Mouse (Mus musculus) heart, embryonic 12.5 days (tissue): ENCODE measurements around the gene Slc22a23. TPM values are rescaled to one million over a fixed set of nuclear protein-coding genes. Genes with fewer than 3 reads are reported as not detected.

Source experiments
- ATAC-seq: fragments of 200-750 bp; cut with Nextera tagmentation; 2 replicates; pipeline ENCODE4 v1.8.0; 2017; ENCODE audit warnings: moderate TSS enrichment, moderate library complexity; ENCODE audit not compliant: insufficient number of reproducible peaks, low FRiP score
- H3K27ac ChIP-seq: fragments of 300-500 bp; sonication (generic); 2 replicates; pipeline ENCODE4 v1.5.1; 2016; ENCODE audit warnings: mild to moderate bottlenecking, moderate library complexity; ENCODE audit not compliant: poor library complexity, severe bottlenecking
- H3K27me3 ChIP-seq: fragments of 300-500 bp; sonication (generic); replicated peaks from 2 replicates; pipeline ENCODE4 v1.6.1; 2016; ENCODE audit warnings: mild to moderate bottlenecking, moderate library complexity
- H3K36me3 ChIP-seq: fragments of 300-500 bp; sonication (generic); 2 replicates; pipeline ENCODE4 v1.6.1; 2016; ENCODE audit warnings: mild to moderate bottlenecking, moderate library complexity
- H3K4me1 ChIP-seq: fragments of 300-500 bp; sonication (generic); replicated peaks from 2 replicates; pipeline ENCODE4 v1.6.1; 2016; ENCODE audit warnings: mild to moderate bottlenecking
- H3K4me2 ChIP-seq: fragments of 300-500 bp; sonication (generic); 2 replicates; pipeline ENCODE4 v1.6.1; 2016; ENCODE audit warnings: mild to moderate bottlenecking, moderate library complexity
- H3K4me3 ChIP-seq: fragments of 300-500 bp; sonication (generic); 2 replicates; pipeline ENCODE4 v1.5.1; 2016; ENCODE audit warnings: mild to moderate bottlenecking
- H3K9ac ChIP-seq: fragments of 300-500 bp; sonication (generic); 2 replicates; pipeline ENCODE4 v1.6.1; 2016; ENCODE audit warnings: mild to moderate bottlenecking, moderate library complexity
- H3K9me3 ChIP-seq: fragments of 300-500 bp; sonication (generic); replicated peaks from 2 replicates; pipeline ENCODE4 v1.6.1; 2016; ENCODE audit warnings: mild to moderate bottlenecking, moderate library complexity
- WGBS: fragments of 180-500 bp; shearing (Covaris S2); methylation state at CpG from one replicate; pipeline ENCODE4 v1.1.7; 2016; 5-methylcytosine and 5-hydroxymethylcytosine counted together
- polyA plus RNA-seq: library from polyadenylated mRNA; unstranded; fragments of >200 nt; fragmentation: Nextera tagmentation; extraction: Ambion mirVana; gene quantifications from 2 replicates; pipeline ENCODE4 v1.2.1, GENCODE M21; 2016

The Slc22a23 gene
- polyA plus RNA-seq, 1 experiment from 2014 or later = 10.0 TPM

GRCm38 (mm10) chr13:34156840-34157185 lies 188.2 kb downstream of the Slc22a23 start:
- Histone ChIP-seq H3K27me3 (no peaks in the 10 kb centered on the region), H3K27ac (peak overlapping the region; percentile 56), H3K9ac (no peak overlapping the region), H3K4me1 (peaks cover 37% of the 10 kb centered on the region), H3K4me2 (no peak overlapping the region; the same call in 1 of the 2 replicates), H3K9me3 (no peaks in the 10 kb centered on the region), H3K4me3 (no peak overlapping the region), H3K36me3 (no peaks in the 10 kb centered on the region)
- WGBS = 70% methylated on average over 2 of the region's 2 CpGs
- no peak for ATAC-seq

GRCm38 (mm10) chr13:34156133-34156839 lies 188.7 kb downstream of the Slc22a23 start:
- Histone ChIP-seq H3K36me3 (no peaks in the 10 kb centered on the region), H3K4me2 (no peak overlapping the region; the same call in 1 of the 2 replicates), H3K4me1 (peaks cover 37% of the 10 kb centered on the region), H3K27ac (peak overlapping the region; percentile 56), H3K9me3 (no peaks in the 10 kb centered on the region), H3K9ac (no peak overlapping the region), H3K27me3 (no peaks in the 10 kb centered on the region), H3K4me3 (no peak overlapping the region)
- ATAC-seq = peak; percentile 46
- WGBS = 50% methylated on average over 8 of the region's 8 CpGs

DNA sequence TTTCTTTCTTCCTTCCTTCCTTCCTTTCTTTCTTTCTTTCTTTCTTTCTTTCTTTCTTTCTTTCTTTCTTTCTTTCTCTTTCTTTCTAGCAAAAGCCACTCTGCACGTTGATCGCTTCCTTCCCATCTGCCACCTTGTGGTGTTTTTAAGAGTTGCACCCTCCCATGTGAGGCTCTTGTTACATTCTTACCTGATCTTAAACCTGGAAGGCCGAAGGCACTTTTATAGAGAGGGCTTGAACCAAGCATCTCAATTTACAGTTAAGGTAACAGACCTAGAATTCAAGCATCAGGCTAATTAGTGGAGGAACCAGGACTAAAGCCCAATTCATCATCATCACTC lies 190.1 kb downstream of the Slc22a23 start:
- Histone ChIP-seq H3K9ac (no peak overlapping the region), H3K9me3 (no peaks in the 10 kb centered on the region), H3K27me3 (no peaks in the 10 kb centered on the region), H3K36me3 (no peaks in the 10 kb centered on the region), H3K4me1 (peaks cover 46% of the 10 kb centered on the region), H3K27ac (no peak overlapping the region; the same call in 1 of the 2 replicates), H3K4me2 (peak overlapping the region; percentile 46; the same call in 1 of the 2 replicates), H3K4me3 (no peak overlapping the region)
- no peak for ATAC-seq
- WGBS = 35% methylated on average over 3 of the region's 3 CpGs

GRCm38 (mm10) chr13:34154217-34154930 lies 190.6 kb downstream of the Slc22a23 start:
- Histone ChIP-seq H3K27me3 (no peaks in the 10 kb centered on the region), H3K9me3 (no peaks in the 10 kb centered on the region), H3K4me2 (peak overlapping the region; percentile 46; the same call in 1 of the 2 replicates), H3K4me1 (peaks cover 51% of the 10 kb centered on the region), H3K4me3 (no peak overlapping the region), H3K27ac (no peak overlapping the region; the same call in 1 of the 2 replicates), H3K9ac (no peak overlapping the region), H3K36me3 (no peaks in the 10 kb centered on the region)
- WGBS = 47% methylated on average over 13 of the region's 13 CpGs
- ATAC-seq = no peak; the same call in 1 of the 2 replicates

DNA sequence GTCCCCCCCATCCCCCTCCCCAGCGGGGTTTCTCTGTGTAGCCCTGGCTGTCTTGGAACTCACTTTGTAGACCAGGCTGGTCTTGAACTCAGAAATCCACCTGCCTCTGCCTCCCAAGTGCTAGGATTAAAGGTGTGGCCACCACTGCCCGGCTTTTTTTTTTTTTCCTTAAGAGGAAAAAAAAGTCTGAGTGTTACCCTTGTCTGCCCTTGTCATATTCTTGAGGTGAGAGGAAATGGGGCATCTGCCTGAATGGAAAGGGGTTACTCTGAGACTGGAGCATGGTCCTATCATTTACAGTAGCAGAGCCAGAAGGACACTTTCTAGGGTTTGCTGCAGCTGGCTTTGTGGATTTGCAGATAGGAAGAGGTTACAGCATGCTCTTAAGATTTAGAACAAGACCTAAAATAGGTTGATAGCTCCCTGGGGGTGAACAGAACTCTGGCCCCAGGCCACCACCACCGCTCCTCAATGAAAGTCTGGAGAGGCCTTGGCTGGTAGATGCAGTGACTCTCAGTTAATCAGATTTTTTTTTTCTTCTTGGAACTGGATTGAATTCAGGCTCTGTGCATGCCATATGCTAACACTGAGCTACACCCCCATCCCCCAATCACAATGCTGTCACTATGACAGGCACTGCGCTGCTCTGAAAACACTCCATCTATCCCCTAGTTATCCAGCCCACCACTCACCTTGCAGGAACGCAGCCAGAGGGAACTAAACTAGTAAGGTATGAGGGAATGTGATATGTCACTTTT lies 191.5 kb downstream of the Slc22a23 start:
- WGBS = 65% methylated on average over 5 of the region's 5 CpGs
- no peaks in the 10 kb centered on the region for H3K9me3 ChIP-seq
- no peak overlapping the region for H3K9ac ChIP-seq
- H3K4me3 ChIP-seq = no peak overlapping the region
- 0 out of 2 replicates have a peak overlapping the region, but pooled peaks have one; percentile 23 for H3K27ac ChIP-seq
- no peaks in the 10 kb centered on the region for H3K27me3 ChIP-seq
- ATAC-seq = no peak
- no peaks in the 10 kb centered on the region for H3K36me3 ChIP-seq
- H3K4me2 ChIP-seq = no peak overlapping the region
- H3K4me1 ChIP-seq = peaks cover 56% of the 10 kb centered on the region

DNA sequence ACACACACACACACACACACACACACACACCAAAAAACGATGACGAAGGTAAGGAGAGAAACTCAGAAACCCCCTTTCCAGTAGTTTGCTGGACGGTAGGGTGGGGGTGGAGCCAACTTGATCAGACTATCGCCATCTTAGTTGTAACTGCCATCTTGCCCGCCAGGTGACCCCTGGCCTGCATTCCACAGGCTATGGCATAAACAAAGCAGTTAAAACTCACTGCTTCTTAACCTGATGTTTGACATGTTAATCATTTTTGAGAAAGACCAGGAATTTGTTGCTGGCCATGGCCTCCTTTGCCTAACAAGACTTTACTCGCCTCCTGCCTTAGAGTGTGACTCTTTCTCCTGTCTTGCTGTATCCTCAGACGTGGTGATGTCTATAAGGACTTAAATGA lies 192.3 kb downstream of the Slc22a23 start:
- no peak overlapping the region for H3K9ac ChIP-seq
- H3K27ac ChIP-seq = no peak overlapping the region
- no peak overlapping the region for H3K4me3 ChIP-seq
- 61% methylated on average over 7 of the region's 7 CpGs for WGBS
- no peaks in the 10 kb centered on the region for H3K27me3 ChIP-seq
- H3K36me3 ChIP-seq = no peaks in the 10 kb centered on the region
- H3K4me2 ChIP-seq = no peak overlapping the region
- no peaks in the 10 kb centered on the region for H3K9me3 ChIP-seq
- H3K4me1 ChIP-seq = peaks cover 63% of the 10 kb centered on the region
- no peak for ATAC-seq

DNA sequence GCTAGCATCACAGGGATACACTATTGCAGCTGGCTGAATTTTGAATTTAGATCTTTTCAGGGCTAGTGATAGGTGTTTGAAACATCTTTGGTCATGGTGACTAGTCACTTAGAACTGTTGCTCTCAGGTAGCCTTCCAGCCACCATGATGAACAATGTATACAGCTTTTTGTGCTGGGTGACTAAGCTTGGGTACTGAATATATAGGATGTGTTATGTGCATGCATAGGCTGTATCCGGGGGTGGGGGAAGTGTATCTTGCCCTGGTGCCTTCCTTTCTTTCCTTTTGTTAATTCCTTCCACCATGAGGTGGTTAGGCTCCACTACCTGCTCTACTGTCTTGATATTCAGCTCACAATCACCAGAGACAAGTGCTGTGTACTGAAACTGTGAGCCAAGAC lies 193.6 kb downstream of the Slc22a23 start:
- WGBS = 77% methylated on average over 1 of the region's 1 CpGs
- H3K9ac ChIP-seq = no peak overlapping the region
- no peaks in the 10 kb centered on the region for H3K27me3 ChIP-seq

GRCm38 (mm10) chr13:34150271-34151027 lies 194.5 kb downstream of the Slc22a23 start:
- ATAC-seq = peak; percentile 16; the same call in 1 of the 2 replicates

More for the DNA sequence above, 193.6 kb downstream of the Slc22a23 start:
- no peaks in the 10 kb centered on the region for H3K9me3 ChIP-seq
- no peak overlapping the region for H3K4me3 ChIP-seq
- H3K36me3 ChIP-seq = no peaks in the 10 kb centered on the region
- no peak overlapping the region for H3K27ac ChIP-seq
- no peak for ATAC-seq
- H3K4me2 ChIP-seq = no peak overlapping the region
- peaks cover 55% of the 10 kb centered on the region for H3K4me1 ChIP-seq

DNA sequence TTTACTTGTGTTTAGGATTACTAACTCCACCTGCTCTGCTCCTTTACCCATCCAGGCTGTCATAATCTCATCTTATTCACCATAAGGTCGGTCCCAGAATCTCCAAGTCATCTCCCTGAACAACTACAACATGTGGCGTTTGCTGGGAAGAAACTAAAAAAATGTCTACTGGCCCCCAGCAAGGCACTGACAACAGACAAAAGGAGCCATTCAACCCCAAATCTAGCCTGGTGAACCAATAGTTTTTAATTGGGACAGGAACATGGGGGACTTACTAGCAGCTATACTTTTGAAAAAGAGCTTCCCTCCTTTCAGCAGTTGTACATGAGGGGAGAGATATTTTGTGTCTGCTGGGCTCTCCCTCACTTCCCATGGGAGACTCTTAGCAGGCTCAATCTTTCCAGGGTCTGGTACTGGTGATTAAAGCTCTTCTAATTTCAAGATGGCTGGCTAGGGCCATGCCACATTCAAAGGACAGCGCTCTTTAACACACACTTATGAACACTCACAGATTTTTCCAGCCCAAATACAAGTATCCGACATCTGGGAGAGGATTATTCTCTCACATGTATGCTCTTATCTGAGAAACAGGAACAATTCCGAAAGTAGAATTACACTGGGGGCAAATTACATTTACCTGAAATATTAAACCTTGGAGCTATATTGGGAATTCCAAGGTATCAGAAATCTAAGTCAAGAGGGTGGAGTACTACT lies 195.4 kb downstream of the Slc22a23 start:
- peak overlapping the region; percentile 70 for H3K4me2 ChIP-seq
- peak overlapping the region; percentile 13; the same call in 1 of the 2 replicates for H3K9ac ChIP-seq
- no peaks in the 10 kb centered on the region for H3K27me3 ChIP-seq
- H3K4me3 ChIP-seq = peak overlapping the region; percentile 37
- no peak for ATAC-seq
- H3K27ac ChIP-seq = peak overlapping the region; percentile 61
- WGBS = 41% methylated on average over 5 of the region's 5 CpGs
- H3K36me3 ChIP-seq = no peaks in the 10 kb centered on the region
- H3K4me1 ChIP-seq = peaks cover 46% of the 10 kb centered on the region
- H3K9me3 ChIP-seq = no peaks in the 10 kb centered on the region

More at GRCm38 (mm10) chr13:34150271-34151027, 194.5 kb downstream of the Slc22a23 start:
- H3K36me3 ChIP-seq = no peaks in the 10 kb centered on the region
- WGBS = 7% methylated on average over 19 of the region's 19 CpGs
- H3K4me1 ChIP-seq = peaks cover 47% of the 10 kb centered on the region
- H3K27me3 ChIP-seq = no peaks in the 10 kb centered on the region
- H3K4me2 ChIP-seq = peak overlapping the region; percentile 70
- no peaks in the 10 kb centered on the region for H3K9me3 ChIP-seq
- peak overlapping the region; percentile 36; the same call in 1 of the 2 replicates for H3K9ac ChIP-seq
- H3K4me3 ChIP-seq = peak overlapping the region; percentile 34
- peak overlapping the region; percentile 36 for H3K27ac ChIP-seq

GRCm38 (mm10) chr13:34148767-34149392 lies 196.1 kb downstream of the Slc22a23 start:
- Histone ChIP-seq H3K9me3 (no peaks in the 10 kb centered on the region), H3K27ac (peak overlapping the region; percentile 61), H3K4me1 (peaks cover 40% of the 10 kb centered on the region), H3K9ac (peak overlapping the region; percentile 13; the same call in 1 of the 2 replicates), H3K4me2 (peak overlapping the region; percentile 62), H3K36me3 (no peaks in the 10 kb centered on the region), H3K27me3 (no peaks in the 10 kb centered on the region), H3K4me3 (peak overlapping the region; percentile 37)
- WGBS = 4% methylated on average over 23 of the region's 23 CpGs
- ATAC-seq = no peak
